Mouse (Mus musculus) liver, embryonic 14.5 days (tissue): Measurements from ENCODE around the gene Il10rb. TPM values are rescaled to one million over a fixed set of nuclear protein-coding genes. Genes with fewer than 3 reads are reported as not detected.
A peak's percentile ranks its signal among the peaks of the same experiment; 100 is the strongest.

Experiments
- ATAC-seq: fragments of 200-750 bp; cut with Nextera tagmentation; 2 replicates; pipeline ENCODE4 v1.8.0; 2017; ENCODE audit warnings: moderate number of reproducible peaks, mild to moderate bottlenecking, moderate library complexity; ENCODE audit not compliant: insufficient read depth
- DNase-seq, 3 experiments: peaks; one replicate each; pipeline ENCODE4 v3.0.0-alpha.2; 2012 to 2013; ENCODE audit warnings: low read depth in 3 of 3, low spot score in 3 of 3
- H3K27ac ChIP-seq: fragments of 300-500 bp; sonication (generic); 2 replicates; pipeline ENCODE4 v1.5.1; 2014; ENCODE audit warnings: moderate library complexity, mild to moderate bottlenecking, control low read depth, inconsistent platforms
- H3K27me3 ChIP-seq: fragments of 300-500 bp; sonication (generic); 2 replicates; pipeline ENCODE4 v1.6.1; 2014; ENCODE audit warnings: mild to moderate bottlenecking, low read length, moderate library complexity; ENCODE audit not compliant: control insufficient read depth, insufficient read depth
- H3K36me3 ChIP-seq: fragments of 300-500 bp; sonication (generic); replicated peaks from 2 replicates; pipeline ENCODE4 v1.6.1; 2014; ENCODE audit warnings: low read depth; ENCODE audit not compliant: control insufficient read depth, insufficient read depth
- H3K4me1 ChIP-seq, 2 experiments: fragments of 200-500 bp in 1 of 2; fragments of 300-500 bp in 1 of 2; sonication (generic) in 1 of 2; replicated peaks; 2 replicates each; pipeline ENCODE4 v1.6.1; 2012 to 2014; ENCODE audit warnings: antibody characterized with exemption in 1 of 2, inconsistent platforms in 1 of 2, low read length in 1 of 2; ENCODE audit not compliant: control insufficient read depth in 2 of 2, insufficient read depth in 2 of 2
- H3K4me2 ChIP-seq: fragments of 300-500 bp; sonication (generic); 2 replicates; pipeline ENCODE4 v1.6.1; 2014; ENCODE audit warnings: low read depth, mild to moderate bottlenecking, control low read depth, moderate library complexity
- H3K4me3 ChIP-seq, 2 experiments: fragments of 200-500 bp in 1 of 2; fragments of 300-500 bp in 1 of 2; sonication (generic) in 1 of 2; 2 replicates each; pipeline ENCODE4 v1.5.1; 2012 to 2014; ENCODE audit warnings: low read depth in 2 of 2, low read length in 2 of 2, mild to moderate bottlenecking in 2 of 2, control low read depth in 1 of 2, inconsistent platforms in 1 of 2, moderate library complexity in 1 of 2; ENCODE audit not compliant: insufficient read depth in 1 of 2
- H3K9ac ChIP-seq: fragments of 300-500 bp; sonication (generic); replicated peaks from 2 replicates; pipeline ENCODE4 v1.6.1; 2014; ENCODE audit warnings: mild to moderate bottlenecking, control low read depth, moderate library complexity
- H3K9me3 ChIP-seq: fragments of 300-500 bp; sonication (generic); 2 replicates; pipeline ENCODE4 v1.6.1; 2016; ENCODE audit warnings: low read length, mixed read lengths; ENCODE audit not compliant: control insufficient read depth
- CTCF ChIP-seq: IDR thresholded peaks from 2 replicates; pipeline ENCODE4 v1.5.1; 2016; ENCODE audit warnings: antibody characterized with exemption, low read depth, control low read depth
- EP300 ChIP-seq: IDR thresholded peaks from 2 replicates; pipeline ENCODE4 v1.6.1; 2016; ENCODE audit warnings: antibody characterized with exemption, low read depth
- WGBS: fragments of 180-500 bp; shearing (Covaris S2); extraction: QIAGEN DNeasy Blood & Tissue Kit; methylation state at CpG from one replicate; pipeline ENCODE4 v1.1.7; 2014; ENCODE audit not compliant: insufficient replicate concordance; 5-methylcytosine and 5-hydroxymethylcytosine counted together
- polyA plus RNA-seq, 2 experiments: library from polyadenylated mRNA; depleted of rRNA in 1 of 2; stranded (reverse) in 1 of 2; unstranded in 1 of 2; fragments of >200 nt; fragmentation: Nextera tagmentation in 1 of 2; extraction: Ambion mirVana in 1 of 2; gene quantifications; 2 replicates each; pipeline versions ENCODE4 v1.2.1 to v1.2.3; 2012 to 2014

The Il10rb gene
- polyA plus RNA-seq, 2 experiments = 12.4 to 24.9 TPM

- ATAC-seq (no peak), DNase-seq (no peak)
- no peaks in the 10 kb centered on the region for H3K9me3 ChIP-seq
- H3K36me3 ChIP-seq = no peaks in the 10 kb centered on the region
- H3K27me3 ChIP-seq = no peaks in the 10 kb centered on the region
- TF ChIP-seq EP300 = no peak
- no peak for TF ChIP-seq CTCF
- WGBS = 23% methylated on average over 11 of the region's 11 CpGs
- H3K4me3 ChIP-seq = peak overlapping the region; percentile 30 to 36; a peak in 3 of 4 replicates
- peak overlapping the region; percentile 60 for H3K4me2 ChIP-seq
- H3K27ac ChIP-seq = peak overlapping the region; percentile 54
- peaks cover 29 to 45% of the 10 kb centered on the region in 2 experiments for H3K4me1 ChIP-seq
- peak overlapping the region; percentile 65 for H3K9ac ChIP-seq
These were observed 55.2 kb downstream of the Il10rb start for GRCm38 (mm10) chr16:91461066-91461638.

GRCm38 (mm10) chr16:91461773-91462181 lies 55.8 kb downstream of the Il10rb start:
- Histone ChIP-seq H3K36me3 (peaks cover 5% of the 10 kb centered on the region; the same call in 1 of the 2 replicates), H3K9me3 (no peaks in the 10 kb centered on the region), H3K27ac (peak overlapping the region; percentile 77), H3K4me2 (peak overlapping the region; percentile 60), H3K4me3 (peak overlapping the region in 1 of 2 experiments; percentile 14; a peak in 1 of 4 replicates), H3K9ac (peak overlapping the region; percentile 51), H3K27me3 (no peaks in the 10 kb centered on the region), H3K4me1 (peaks cover 34 to 49% of the 10 kb centered on the region in 2 experiments)
- no peak for TF ChIP-seq EP300
- TF ChIP-seq CTCF = no peak
- no peak for DNase-seq
- ATAC-seq = no peak
- WGBS = 22% methylated on average over 9 of the region's 9 CpGs

- peak overlapping the region; percentile 79 for H3K27ac ChIP-seq
- H3K4me2 ChIP-seq = peak overlapping the region; percentile 2; the same call in 1 of the 2 replicates
- no peak for TF ChIP-seq EP300
- no peak for TF ChIP-seq CTCF
- WGBS = 74% methylated on average over 3 of the region's 3 CpGs
- no peak overlapping the region; the same call in 1 of the 2 replicates for H3K9ac ChIP-seq
- H3K27me3 ChIP-seq = no peaks in the 10 kb centered on the region
- ATAC-seq = no peak
- no peaks in the 10 kb centered on the region for H3K9me3 ChIP-seq
- no peak for DNase-seq
- H3K4me1 ChIP-seq = peaks cover 37 to 51% of the 10 kb centered on the region in 2 experiments
- no peak overlapping the region for H3K4me3 ChIP-seq
- H3K36me3 ChIP-seq = peaks cover 10% of the 10 kb centered on the region
These were observed 56.7 kb downstream of the Il10rb start for GRCm38 (mm10) chr16:91462644-91463043.

- Histone ChIP-seq H3K4me2 (peak overlapping the region; percentile 84), H3K9me3 (no peaks in the 10 kb centered on the region), H3K27ac (peak overlapping the region; percentile 79), H3K4me3 (peak overlapping the region in 1 of 2 experiments; percentile 69; a peak in 2 of 4 replicates), H3K36me3 (peaks cover 16% of the 10 kb centered on the region), H3K9ac (peak overlapping the region; percentile 77), H3K4me1 (peaks cover 37 to 48% of the 10 kb centered on the region in 2 experiments), H3K27me3 (no peaks in the 10 kb centered on the region)
- WGBS = 58% methylated on average over 2 of the region's 2 CpGs
- no peak for DNase-seq
- ATAC-seq = no peak
- TF ChIP-seq EP300 (no peak), CTCF (no peak)
These were observed 57.4 kb downstream of the Il10rb start for GRCm38 (mm10) chr16:91463400-91463799.

GRCm38 (mm10) chr16:91463836-91464400 lies 58.0 kb downstream of the Il10rb start:
- Histone ChIP-seq H3K4me2 (peak overlapping the region; percentile 84), H3K36me3 (peaks cover 16% of the 10 kb centered on the region), H3K27ac (peak overlapping the region; percentile 79), H3K27me3 (no peaks in the 10 kb centered on the region), H3K9ac (peak overlapping the region; percentile 77), H3K9me3 (no peaks in the 10 kb centered on the region), H3K4me3 (peak overlapping the region; percentile 69 to 96), H3K4me1 (peaks cover 36 to 45% of the 10 kb centered on the region in 2 experiments)
- DNase-seq (no peak), ATAC-seq (no peak)
- WGBS = 64% methylated on average over 4 of the region's 4 CpGs
- TF ChIP-seq EP300 (no peak), CTCF (no peak)
